Comparison of ENCODE assay signal across 13 mouse cellular contexts in the genomic region with DNA sequence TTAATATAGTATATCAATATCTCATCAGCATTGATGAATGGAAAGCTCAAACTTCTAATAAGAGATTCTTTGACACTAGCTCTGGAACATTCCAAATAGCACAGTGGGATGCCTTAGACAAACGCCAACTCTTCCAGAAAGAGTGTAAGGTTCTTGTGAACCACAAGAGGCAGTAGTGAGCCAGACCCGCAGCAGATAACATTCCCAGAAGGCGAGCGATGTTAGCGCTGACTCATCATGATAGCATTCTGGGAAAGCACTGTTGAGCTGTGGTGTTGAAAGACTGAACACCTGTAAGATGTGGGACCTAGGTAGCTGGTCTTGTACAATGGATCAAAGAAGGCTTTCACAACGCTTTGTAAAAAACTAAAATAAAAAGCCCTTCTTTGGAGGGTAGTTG.
DNase-seq lines count a peak whose midpoint lies in the region; ATAC-seq and TF ChIP-seq lines count a peak whose summit lies in the region.
"Had no signal": no experiment of that assay in that cellular context is flagged by ENCODE, and none has a peak within 500 bp of the region (broad histone marks: within the 10 kb centered on the region; RNA-seq: fewer than 3 reads in every experiment).

No protein-coding gene starts in this region.

- no peaks in the 10 kb centered on the region for H3K27me3 ChIP-seq in Patski
- H3K27me3 ChIP-seq: embryonic facial prominence, embryonic 13.5 days; hindbrain, embryonic 15.5 days had no signal

- no peak overlapping the region for H3K27ac ChIP-seq in layer of hippocampus, adult 2 months
- H3K27ac ChIP-seq: embryonic facial prominence, embryonic 13.5 days; hindbrain, embryonic 15.5 days; macrophage had no signal

- POLR2A ChIA-PET in Patski (lab: Charles Lee): no interaction called here

- no peak overlapping the region for H3K4me3 ChIP-seq in layer of hippocampus, adult 2 months
- H3K4me3 ChIP-seq: embryonic facial prominence, embryonic 13.5 days; hindbrain, embryonic 15.5 days had no signal

- DNase-seq in embryo, embryonic 10.5 days (ENCODE audit: low spot score): peak; percentile 23
- no peak for DNase-seq in embryo, embryonic 9.5 days (ENCODE audit: extremely low spot score)
- DNase-seq in layer of hippocampus, adult 2 months (ENCODE audit: low spot score in 2 of 2): no peak
- no peak for DNase-seq in layer of hippocampus, adult 9-11 months
- DNase-seq in 3T3-L1 (ENCODE audit: low read depth, low spot score) (peak; percentile 42), Patski (ENCODE audit: low read depth, low spot score) (no peak)
- DNase-seq in spleen, postnatal 4 days (ENCODE audit: low spot score in 2 of 2): no peak
- DNase-seq in thymus, adult 18-20 months: no peak
- DNase-seq: kidney, postnatal 10 days had no signal

- TF ChIP-seq CTCF in layer of hippocampus, adult 2 months (conservative IDR thresholded peaks at IDR 0.05): peak; percentile 77
- TF ChIP-seq CTCF in Patski (IDR thresholded peaks at IDR 0.05): peak; percentile 47

- CTCF ChIA-PET in Patski (lab: Charles Lee): no interaction called here

- in situ Hi-C loops in Patski (cut with MboI; ENCODE audit: low pct_unique_long_range_greater_than_20kb): no loop called here

- no peak for ATAC-seq in Patski
- ATAC-seq: forebrain, embryonic 16.5 days had no signal

Comparison
In these comparisons a context has a peak if more than half of its experiments do, and no peak if none do; other contexts are left out.
1. DNase-seq: peak in embryo, embryonic 10.5 days (single experiment) and 3T3-L1 (single experiment); none in embryo, embryonic 9.5 days (single experiment), layer of hippocampus, adult 2 months (0 of 2), layer of hippocampus, adult 9-11 months (single experiment), Patski (single experiment), spleen, postnatal 4 days (0 of 2) and thymus, adult 18-20 months (0 of 2).